Mouse (Mus musculus) effector memory CD4-positive, alpha-beta T cell, adult 7 months (primary cell): ENCODE data around the gene Rhox3h. TPM values are rescaled to one million over a fixed set of nuclear protein-coding genes. Genes with fewer than 3 reads are reported as not detected.

Experiments
- polyA plus RNA-seq: library from polyadenylated mRNA; unstranded; fragments of 100-300 nt; shearing (Covaris generic); gene quantifications from one replicate; pipeline ENCODE4 v1.2.1, GENCODE M21; 2017

Rhox3h gene
- polyA plus RNA-seq = not detected

GRCm38 (mm10) chrX:37668664-37669063 is at the start of gene Rhox3h:
Gene Rhox3h, minus strand, starts transcription at chrX:37668764.

DNA sequence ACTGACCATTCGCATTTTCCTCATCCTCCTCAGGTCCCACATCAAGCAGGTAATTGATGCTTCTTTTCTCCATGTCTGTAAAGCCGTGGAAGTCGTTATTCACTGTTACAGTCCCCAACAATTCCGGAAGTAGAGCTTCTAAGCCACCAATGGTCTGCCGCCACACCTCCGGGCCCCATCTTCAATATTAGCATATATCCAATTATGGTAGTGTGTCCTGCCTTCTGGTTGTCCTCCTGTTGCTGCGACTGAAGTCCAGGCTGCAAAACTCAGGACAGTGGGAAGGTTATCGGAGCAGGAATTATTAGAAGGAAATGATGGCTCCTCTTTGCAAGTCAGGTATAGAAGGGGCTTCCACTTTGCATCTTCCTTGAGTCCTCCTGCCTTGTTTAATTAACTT is 4.6 kb upstream of the Rhox3h start, which contains the start of gene Rhox2h:
Rhox2h (minus strand) TSS at position 101 of the 400 bp plus-strand sequence.

DNA sequence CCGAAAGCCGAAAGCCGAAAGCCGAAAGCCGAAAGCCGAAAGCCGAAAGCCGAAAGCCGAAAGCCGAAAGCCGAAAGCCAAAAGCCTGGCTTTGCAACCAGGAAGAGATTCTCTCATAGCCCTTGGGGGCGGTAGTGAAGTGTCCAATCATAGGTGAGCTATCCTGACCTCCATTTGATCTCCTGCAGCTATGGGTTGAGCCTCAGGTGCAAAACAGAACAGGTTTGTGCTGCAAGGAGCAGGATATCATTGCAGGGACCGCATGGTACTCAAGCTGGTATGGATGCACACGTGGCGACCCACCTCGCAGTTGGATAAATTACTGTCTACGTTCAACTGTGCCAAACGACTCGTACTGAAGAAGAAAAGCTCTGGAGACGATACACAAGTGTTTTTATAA is 17.3 kb downstream of the Rhox3h start, which contains the start of gene Rhox4g:
Rhox4g (minus strand) TSS at position 101 of the 400 bp plus-strand sequence.

DNA sequence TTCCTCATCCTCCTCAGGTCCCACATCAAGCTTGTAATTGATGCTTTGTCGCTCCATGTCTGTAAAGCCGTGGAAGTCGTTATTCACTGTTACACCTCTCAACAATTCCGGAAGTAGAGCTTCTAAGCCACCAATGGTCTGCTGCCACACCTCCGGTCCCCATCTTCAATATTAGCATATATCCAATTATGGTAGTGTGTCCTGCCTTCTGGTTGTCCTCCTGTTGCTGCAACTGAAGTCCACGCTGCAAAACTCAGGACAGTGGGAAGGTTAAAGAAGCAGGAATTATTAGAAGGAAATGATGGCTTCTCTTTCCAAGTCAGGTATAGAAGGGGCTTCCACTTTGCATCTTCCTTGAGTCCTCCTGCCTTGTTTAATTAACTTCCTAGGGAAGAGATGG is 25.2 kb downstream of the Rhox3h start, which contains the start of gene Rhox2g:
Rhox2g (minus strand) TSS at position 101 of the 400 bp plus-strand sequence.

GRCm38 (mm10) chrX:37628512-37628911 is 40.1 kb downstream of the Rhox3h start, which contains the start of gene Rhox3g:
Gene Rhox3g, minus strand, starts transcription at chrX:37628612.

Other genes with a start within 250 kb of the Rhox3h start
- gene Rhox4b, start 236.3 kb downstream of the Rhox3h start, polyA plus RNA-seq = not detected
- gene Rhox2c, start 215.1 kb downstream of the Rhox3h start, polyA plus RNA-seq = not detected
- not detected for gene Rhox3c, start 210.2 kb downstream of the Rhox3h start, polyA plus RNA-seq
- gene Rhox4c, start 188.4 kb downstream of the Rhox3h start, polyA plus RNA-seq = 0.39 TPM
- not detected for gene Rhox2d, start 175.3 kb downstream of the Rhox3h start, polyA plus RNA-seq
- 0.60 TPM for gene Rhox4d, start 154.4 kb downstream of the Rhox3h start, polyA plus RNA-seq
- not detected for gene Rhox2e, start 138.3 kb downstream of the Rhox3h start, polyA plus RNA-seq
- not detected for gene Rhox3e, start 126.7 kb downstream of the Rhox3h start, polyA plus RNA-seq
- not detected for gene Rhox4e, start 111.4 kb downstream of the Rhox3h start, polyA plus RNA-seq
- gene Rhox2f, start 97.4 kb downstream of the Rhox3h start, polyA plus RNA-seq = 0.84 TPM
- not detected for gene Rhox3f, start 87.8 kb downstream of the Rhox3h start, polyA plus RNA-seq
- not detected for gene Rhox4f, start 61.1 kb downstream of the Rhox3h start, polyA plus RNA-seq
- gene Rhox3g, start 40.2 kb downstream of the Rhox3h start, polyA plus RNA-seq = not detected
- gene Rhox2g, start 25.3 kb downstream of the Rhox3h start, polyA plus RNA-seq = not detected
- not detected for gene Rhox4g, start 17.4 kb downstream of the Rhox3h start, polyA plus RNA-seq
- not detected for gene Rhox2h, start 4.5 kb upstream of the Rhox3h start, polyA plus RNA-seq
- not detected for gene Rhox5, start 136.1 kb upstream of the Rhox3h start, polyA plus RNA-seq
- not detected for gene Rhox6, start 158.1 kb upstream of the Rhox3h start, polyA plus RNA-seq
- gene Rhox7a, start 162.9 kb upstream of the Rhox3h start, polyA plus RNA-seq = not detected
- not detected for gene Rhox8, start 210.2 kb upstream of the Rhox3h start, polyA plus RNA-seq
- gene Rhox7b, start 228.5 kb upstream of the Rhox3h start, polyA plus RNA-seq = not detected
- not detected for gene Rhox9, start 233.0 kb upstream of the Rhox3h start, polyA plus RNA-seq